In the genomic region with DNA sequence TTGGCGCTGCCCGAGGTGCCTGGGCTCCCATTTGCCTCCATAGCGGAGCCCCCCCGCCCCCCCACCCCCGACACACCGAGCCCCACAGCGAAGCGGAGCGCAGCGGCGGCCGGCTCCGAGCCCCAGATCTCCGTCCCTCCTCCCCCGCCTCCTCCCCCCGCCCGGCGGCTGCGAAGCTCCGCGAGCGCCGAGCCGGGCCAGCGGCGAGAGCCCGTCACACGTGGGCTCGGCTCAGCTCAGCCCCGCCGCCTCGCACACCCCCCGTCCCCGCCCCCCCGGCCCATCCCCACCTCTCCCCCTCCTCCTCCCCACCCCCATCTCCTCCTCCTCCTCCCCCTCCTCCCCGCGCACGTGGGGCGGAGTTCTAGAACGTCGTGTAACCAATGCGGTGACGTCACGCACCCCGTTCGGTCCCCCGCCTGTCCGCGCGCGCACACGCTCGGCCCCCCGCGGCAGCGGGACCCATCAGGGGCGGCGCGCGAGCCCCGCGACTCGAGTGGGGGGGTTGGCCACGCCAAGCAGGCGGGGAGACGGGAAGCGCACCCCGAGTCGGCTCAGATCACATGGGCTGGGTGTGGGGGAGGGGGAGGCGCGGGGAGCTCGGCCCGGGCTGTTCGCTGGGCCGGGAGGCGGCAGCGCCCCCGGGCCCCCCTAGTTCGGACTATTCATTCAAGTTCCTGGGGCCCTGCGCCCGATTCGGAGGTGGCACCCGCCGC, we compare ENCODE assay signal across 8 mouse cellular contexts. TPM values are rescaled to one million over a fixed set of nuclear protein-coding genes. Genes with fewer than 3 reads are reported as not detected.
A peak's percentile ranks its signal among the peaks of the same experiment; 100 is the strongest.
DNase-seq lines count a peak whose midpoint lies in the region; ATAC-seq and TF ChIP-seq lines count a peak whose summit lies in the region.

Gene Msi2, minus strand, starts transcription at position 464 of the 716 bp plus-strand sequence.

- peaks cover 18% of the 10 kb centered on the region for H3K36me3 ChIP-seq in E14TG2a.4 (ENCODE audit: insufficient read depth, low read length)
- H3K36me3 ChIP-seq in forebrain, embryonic 12.5 days (replicated peaks) = no peaks in the 10 kb centered on the region
- no peaks in the 10 kb centered on the region for H3K36me3 ChIP-seq in heart, postnatal 0 days (replicated peaks; ENCODE audit: control insufficient read depth, insufficient read depth, low read length)
- no peaks in the 10 kb centered on the region for H3K36me3 ChIP-seq in neural tube, embryonic 15.5 days

- H3K4me3 ChIP-seq in E14TG2a.4 (replicated peaks; ENCODE audit: low read length) = peak within 1 kb of the TSS; percentile 88
- peak within 1 kb of the TSS; percentile 97 for H3K4me3 ChIP-seq in forebrain, embryonic 12.5 days (replicated peaks)
- peak within 1 kb of the TSS; percentile 99 for H3K4me3 ChIP-seq in heart, postnatal 0 days (ENCODE audit: low read depth, low read length)
- peak within 1 kb of the TSS; percentile 89 for H3K4me3 ChIP-seq in neural tube, embryonic 15.5 days (replicated peaks)

- WGBS in forebrain, embryonic 12.5 days = 2% methylated on average over 45 of the region's 84 CpGs
- WGBS in heart, postnatal 0 days = under 1% methylated on average over 47 of the region's 84 CpGs
- WGBS in neural tube, embryonic 15.5 days = 0% methylated on average over 49 of the region's 84 CpGs

- no peaks in the 10 kb centered on the region for H3K9me3 ChIP-seq in E14TG2a.4 (ENCODE audit: low read length)
- H3K9me3 ChIP-seq in forebrain, embryonic 12.5 days = no peaks in the 10 kb centered on the region
- H3K9me3 ChIP-seq in heart, postnatal 0 days (replicated peaks; ENCODE audit: control insufficient read depth, low read length) = no peaks in the 10 kb centered on the region
- H3K9me3 ChIP-seq in neural tube, embryonic 15.5 days (replicated peaks) = no peaks in the 10 kb centered on the region

- peaks cover 71% of the 10 kb centered on the region for H3K4me1 ChIP-seq in E14TG2a.4 (replicated peaks; ENCODE audit: low read depth, low read length)
- H3K4me1 ChIP-seq in forebrain, embryonic 12.5 days = peaks cover 58% of the 10 kb centered on the region
- peaks cover 15% of the 10 kb centered on the region; the same call in 1 of the 2 replicates for H3K4me1 ChIP-seq in heart, postnatal 0 days (ENCODE audit: control insufficient read depth, insufficient read depth)
- peaks cover 48% of the 10 kb centered on the region for H3K4me1 ChIP-seq in neural tube, embryonic 15.5 days

- DNase-seq in c-Kit-positive CD71-positive TER-119-positive erythroid progenitor cells, embryonic 14.5 days (ENCODE audit: low spot score) = peak; percentile 83
- peak; percentile 90 for DNase-seq in heart, postnatal 0 days (ENCODE audit: low spot score)
- peak; percentile 92 for DNase-seq in layer of hippocampus, adult 11-12 months (ENCODE audit: low spot score)
- peak; percentile 91 to 94 for DNase-seq in lung, adult 18-20 months
- DNase-seq in testis, postnatal 14 days (ENCODE audit: low spot score) = peak; percentile 90

- peak; percentile 86 for ATAC-seq in forebrain, embryonic 12.5 days (ENCODE audit: low FRiP score)
- peak; percentile 85 for ATAC-seq in heart, postnatal 0 days (ENCODE audit: insufficient read depth, low read depth)
- peak; percentile 89 for ATAC-seq in neural tube, embryonic 15.5 days (ENCODE audit: low FRiP score)

- TF ChIP-seq EP300 in heart, postnatal 0 days (IDR thresholded peaks at IDR 0.05; ENCODE audit: low read depth) = no peak; the same call in 1 of the 2 replicates

- peak within 1 kb of the TSS; percentile 98 for H3K9ac ChIP-seq in forebrain, embryonic 12.5 days
- H3K9ac ChIP-seq in heart, postnatal 0 days (replicated peaks; ENCODE audit: low read depth, low read length) = peak within 1 kb of the TSS; percentile 100
- peak within 1 kb of the TSS; percentile 93 for H3K9ac ChIP-seq in neural tube, embryonic 15.5 days (replicated peaks)

- TF ChIP-seq CTCF in E14TG2a.4 (conservative IDR thresholded peaks at IDR 0.05; ENCODE audit: low read length) = no peak
- TF ChIP-seq CTCF in heart, postnatal 0 days (IDR thresholded peaks at IDR 0.05; ENCODE audit: low read depth) = no peak

- peak within 1 kb of the TSS; percentile 81 for H3K4me2 ChIP-seq in forebrain, embryonic 12.5 days
- peak within 1 kb of the TSS; percentile 99 for H3K4me2 ChIP-seq in heart, postnatal 0 days (ENCODE audit: low read depth, low read length)
- peak within 1 kb of the TSS; percentile 93 for H3K4me2 ChIP-seq in neural tube, embryonic 15.5 days

- no peaks in the 10 kb centered on the region for H3K27me3 ChIP-seq in E14TG2a.4 (ENCODE audit: insufficient read depth, low read length)
- 0 out of 2 replicates have a peak, but pooled peaks cover 6% of the 10 kb centered on the region for H3K27me3 ChIP-seq in forebrain, embryonic 12.5 days
- no peaks in the 10 kb centered on the region for H3K27me3 ChIP-seq in heart, postnatal 0 days (ENCODE audit: control insufficient read depth, insufficient read depth, low read length)
- H3K27me3 ChIP-seq in neural tube, embryonic 15.5 days (replicated peaks) = no peaks in the 10 kb centered on the region

- H3K27ac ChIP-seq in forebrain, embryonic 12.5 days = peak within 1 kb of the TSS; percentile 96
- peak within 1 kb of the TSS; percentile 99 for H3K27ac ChIP-seq in heart, postnatal 0 days (ENCODE audit: low read depth)
- H3K27ac ChIP-seq in neural tube, embryonic 15.5 days (replicated peaks) = peak within 1 kb of the TSS; percentile 88

RNA-seq across cellular contexts. Expression of gene Msi2, which starts in this region (rescaled TPM):
- 34.9 and 35.8 TPM in 2 replicates for polyA plus RNA-seq in forebrain, embryonic 12.5 days (2016; fragmentation: Nextera tagmentation; extraction: Ambion mirVana)
- 94.6 and 114 TPM in 2 replicates for total RNA-seq in heart, postnatal 0 days (2014; rRNA removed; ENCODE audit: low replicate concordance)
- polyA plus RNA-seq in heart, postnatal 0 days (2015; fragmentation: Nextera tagmentation; extraction: Ambion mirVana) = 20.6 and 22.1 TPM in 2 replicates
- polyA plus RNA-seq in neural tube, embryonic 15.5 days (2015; fragmentation: Nextera tagmentation; extraction: Ambion mirVana) = 17.3 and 20.7 TPM in 2 replicates

Comparison
In these comparisons a context has a peak if more than half of its experiments do, and no peak if none do; other contexts are left out.
1. Peak in every context shown above with its lines: DNase-seq, ATAC-seq, H3K4me3 ChIP-seq and H3K27ac ChIP-seq.